Mouse (Mus musculus): ENCODE measurements around the gene Hcn4. TPM values are rescaled to one million over a fixed set of nuclear protein-coding genes. Genes with fewer than 3 reads are reported as not detected.

Gene Hcn4
- polyA plus RNA-seq, 1 experiment from 2014 or later, result 0.26 TPM

DNA sequence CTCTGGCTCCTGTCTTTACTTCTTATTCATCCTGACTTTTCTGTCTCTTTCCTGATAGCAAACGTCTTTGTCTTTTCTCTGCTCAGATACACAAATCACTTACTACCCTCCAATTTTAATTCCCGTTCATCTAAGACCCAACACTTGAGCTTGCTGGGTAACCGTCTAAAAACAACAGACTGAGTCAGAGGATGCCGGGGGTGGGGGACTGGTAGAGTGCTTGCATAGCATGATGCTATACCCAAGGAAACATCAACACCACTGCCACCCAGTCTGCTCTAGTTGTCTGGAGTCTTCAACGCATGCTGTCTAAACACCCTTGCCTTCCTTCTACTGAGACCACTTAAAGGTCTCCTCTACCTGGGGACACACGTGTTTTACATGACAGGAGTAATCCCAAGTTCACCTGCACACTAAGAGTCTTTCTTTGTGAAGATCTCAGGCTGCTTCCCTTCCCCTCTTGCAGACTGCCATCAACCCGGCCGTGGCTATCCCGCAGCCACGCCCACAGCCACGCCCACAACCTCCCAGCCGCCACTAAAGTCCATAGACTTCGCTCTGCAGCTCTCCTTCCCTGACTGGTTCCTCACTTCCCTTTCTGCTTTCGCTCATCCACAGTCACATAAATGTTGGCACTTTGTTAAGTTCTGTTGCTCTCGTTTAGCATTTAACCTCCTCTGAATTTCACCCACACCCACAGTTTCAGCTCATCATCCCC is 17.5 kb upstream of the Hcn4 start:
- DNase-seq (ENCODE audit: low spot score) (peak; percentile 86), ATAC-seq (ENCODE audit: low read depth) (peak; percentile 78; the same call in 1 of the 2 replicates)
- no peak overlapping the region; the same call in 1 of the 2 replicates for H3K27ac ChIP-seq (replicated peaks; ENCODE audit: low read depth, low read length)
- no peaks in the 10 kb centered on the region for H3K36me3 ChIP-seq (ENCODE audit: control insufficient read depth, insufficient read depth, low read length)
- peak overlapping the region; percentile 19 for H3K4me3 ChIP-seq (ENCODE audit: low read depth, low read length)
- no peaks in the 10 kb centered on the region for H3K4me1 ChIP-seq (ENCODE audit: control insufficient read depth, insufficient read depth, low read length)
- 12% methylated on average over 15 of the region's 15 CpGs for WGBS
- H3K9ac ChIP-seq (ENCODE audit: low read depth, low read length), result peak overlapping the region; percentile 32; the same call in 1 of the 2 replicates
- no peaks in the 10 kb centered on the region for H3K27me3 ChIP-seq (replicated peaks; ENCODE audit: control insufficient read depth, insufficient read depth, low read length)
- H3K9me3 ChIP-seq (ENCODE audit: control insufficient read depth, low read length), result no peaks in the 10 kb centered on the region
- peak overlapping the region; percentile 48 for H3K4me2 ChIP-seq (ENCODE audit: low read depth, low read length)

DNA sequence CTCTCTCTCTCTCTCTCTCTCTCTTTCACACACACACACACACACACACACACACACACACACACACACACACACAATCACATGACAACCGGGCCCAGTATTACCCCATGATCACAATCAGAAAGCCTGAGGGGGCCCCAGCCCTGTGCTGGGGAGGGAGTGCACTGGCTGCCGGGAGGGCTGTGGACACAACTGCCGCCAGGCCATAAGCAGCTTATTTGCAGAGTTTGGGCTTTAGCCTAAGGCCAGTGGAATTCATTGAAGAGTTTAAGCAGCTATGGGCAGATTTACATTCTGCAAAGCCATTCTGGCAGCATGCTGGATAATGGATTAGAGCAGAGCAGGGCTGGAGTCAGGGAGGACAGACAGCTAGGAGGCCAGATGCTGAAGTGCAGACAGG is 12.0 kb upstream of the Hcn4 start:
- Histone ChIP-seq H3K27ac (replicated peaks; ENCODE audit: low read depth, low read length) (no peak overlapping the region), H3K27me3 (replicated peaks; ENCODE audit: control insufficient read depth, insufficient read depth, low read length) (no peaks in the 10 kb centered on the region), H3K4me3 (ENCODE audit: low read depth, low read length) (no peak overlapping the region), H3K4me2 (ENCODE audit: low read depth, low read length) (no peak overlapping the region), H3K9ac (ENCODE audit: low read depth, low read length) (0 out of 2 replicates have a peak overlapping the region, but pooled peaks have one; percentile 3), H3K9me3 (ENCODE audit: control insufficient read depth, low read length) (no peaks in the 10 kb centered on the region), H3K4me1 (ENCODE audit: control insufficient read depth, insufficient read depth, low read length) (no peaks in the 10 kb centered on the region), H3K36me3 (ENCODE audit: control insufficient read depth, insufficient read depth, low read length) (no peaks in the 10 kb centered on the region)
- WGBS, result 29% methylated on average over 3 of the region's 3 CpGs
- ATAC-seq (ENCODE audit: low read depth), result no peak; the same call in 1 of the 2 replicates
- DNase-seq (ENCODE audit: low spot score), result peak; percentile 28

DNA sequence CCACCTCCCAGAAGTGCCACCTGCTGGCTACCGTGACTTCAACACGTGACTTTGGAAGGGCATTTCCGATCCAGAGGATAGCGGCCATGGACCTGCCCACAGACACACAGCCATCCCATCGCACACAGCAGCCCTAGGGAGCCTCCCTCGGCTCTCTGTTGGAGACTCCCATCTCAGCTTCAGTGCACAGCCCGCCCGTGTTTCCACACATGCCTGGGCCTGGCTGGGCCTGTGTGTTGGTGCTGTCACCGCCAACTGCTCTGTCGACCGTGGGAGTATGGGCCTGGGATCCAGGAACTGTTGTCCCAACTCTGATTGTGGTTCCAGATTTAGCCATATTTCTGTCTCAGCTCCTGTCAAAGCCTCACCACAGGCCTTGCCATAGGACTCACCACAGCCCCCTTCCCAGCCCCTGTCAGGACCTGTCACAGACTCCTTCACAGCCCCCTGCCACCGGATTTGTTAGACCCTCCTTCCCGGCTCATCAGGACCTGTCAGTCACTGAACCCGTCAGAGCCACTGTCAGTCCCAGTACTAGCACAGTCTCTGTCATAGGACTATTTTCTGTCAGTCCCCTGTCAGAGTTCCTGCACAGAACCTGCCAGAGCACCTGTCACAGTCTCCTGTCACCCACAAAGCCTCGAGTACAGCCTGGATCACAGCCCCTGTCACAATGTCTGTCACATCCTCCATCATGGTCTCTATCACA is 7.5 kb upstream of the Hcn4 start:
- WGBS, result 49% methylated on average over 15 of the region's 15 CpGs
- DNase-seq (ENCODE audit: low spot score), result no peak

DNA sequence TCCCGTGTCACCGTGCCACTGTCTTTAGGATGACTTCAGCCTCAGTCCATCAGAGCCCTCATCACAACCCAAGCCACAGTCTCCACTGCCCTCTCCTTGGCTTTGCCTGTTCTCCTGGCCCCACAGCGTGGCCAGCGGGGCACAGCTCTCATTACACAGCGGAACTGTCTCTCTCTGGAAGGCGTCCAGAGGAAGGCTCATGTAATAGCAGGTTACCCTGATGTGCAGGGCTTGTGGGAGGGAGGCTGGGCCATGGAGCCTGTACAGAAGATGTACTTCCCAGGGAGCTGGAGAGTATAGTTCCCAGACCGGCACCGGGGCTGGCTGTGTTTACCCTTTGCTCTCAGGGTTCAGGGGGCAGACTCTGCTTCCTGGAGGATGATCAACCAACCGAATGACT is 6.8 kb upstream of the Hcn4 start:
- H3K4me3 ChIP-seq (ENCODE audit: low read depth, low read length), result no peak overlapping the region
- no peak overlapping the region for H3K4me2 ChIP-seq (ENCODE audit: low read depth, low read length)
- no peaks in the 10 kb centered on the region for H3K36me3 ChIP-seq (ENCODE audit: control insufficient read depth, insufficient read depth, low read length)
- H3K9ac ChIP-seq (ENCODE audit: low read depth, low read length), result no peak overlapping the region
- H3K9me3 ChIP-seq (ENCODE audit: control insufficient read depth, low read length), result no peaks in the 10 kb centered on the region
- peak; percentile 53 for DNase-seq (ENCODE audit: low spot score)
- H3K27me3 ChIP-seq (replicated peaks; ENCODE audit: control insufficient read depth, insufficient read depth, low read length), result peaks cover 18% of the 10 kb centered on the region
- H3K4me1 ChIP-seq (ENCODE audit: control insufficient read depth, insufficient read depth, low read length), result 0 out of 2 replicates have a peak, but pooled peaks cover 2% of the 10 kb centered on the region
- WGBS, result 45% methylated on average over 9 of the region's 9 CpGs
- no peak overlapping the region for H3K27ac ChIP-seq (replicated peaks; ENCODE audit: low read depth, low read length)
- ATAC-seq (ENCODE audit: low read depth), result peak; percentile 20; the same call in 1 of the 2 replicates

More for the DNA sequence above, 7.5 kb upstream of the Hcn4 start:
- no peak overlapping the region for H3K4me3 ChIP-seq (ENCODE audit: low read depth, low read length)
- H3K27me3 ChIP-seq (replicated peaks; ENCODE audit: control insufficient read depth, insufficient read depth, low read length), result peaks cover 10% of the 10 kb centered on the region
- H3K9ac ChIP-seq (ENCODE audit: low read depth, low read length), result no peak overlapping the region
- H3K4me1 ChIP-seq (ENCODE audit: control insufficient read depth, insufficient read depth, low read length), result no peaks in the 10 kb centered on the region
- no peaks in the 10 kb centered on the region for H3K36me3 ChIP-seq (ENCODE audit: control insufficient read depth, insufficient read depth, low read length)
- H3K4me2 ChIP-seq (ENCODE audit: low read depth, low read length), result no peak overlapping the region
- 0 out of 2 replicates have a peak, but pooled peaks have one; percentile 32 for ATAC-seq (ENCODE audit: low read depth)
- no peaks in the 10 kb centered on the region for H3K9me3 ChIP-seq (ENCODE audit: control insufficient read depth, low read length)
- no peak overlapping the region for H3K27ac ChIP-seq (replicated peaks; ENCODE audit: low read depth, low read length)

DNA sequence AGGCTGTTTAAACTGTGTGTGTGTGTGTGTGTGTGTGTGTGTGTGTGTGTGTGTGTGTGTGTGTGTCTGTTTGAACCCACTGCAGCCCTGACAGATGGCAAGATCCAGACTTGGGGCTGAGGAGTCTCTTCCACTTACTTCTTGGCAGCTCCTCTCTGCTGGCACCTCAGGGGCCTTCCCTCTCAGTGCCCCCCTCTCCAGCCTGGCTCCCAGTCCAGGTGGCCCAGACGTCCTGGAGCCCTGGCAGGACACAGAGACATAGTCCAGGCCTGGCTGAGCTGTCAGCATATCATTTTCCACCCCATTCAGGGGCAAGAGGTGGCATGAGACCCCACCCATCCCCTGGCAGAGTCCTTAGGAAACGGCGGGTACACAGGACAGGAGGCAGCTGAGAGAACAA is 5.5 kb upstream of the Hcn4 start:
- Histone ChIP-seq H3K27ac (replicated peaks; ENCODE audit: low read depth, low read length) (no peak overlapping the region), H3K36me3 (ENCODE audit: control insufficient read depth, insufficient read depth, low read length) (no peaks in the 10 kb centered on the region), H3K9ac (ENCODE audit: low read depth, low read length) (no peak overlapping the region), H3K27me3 (replicated peaks; ENCODE audit: control insufficient read depth, insufficient read depth, low read length) (peaks cover 27% of the 10 kb centered on the region), H3K4me1 (ENCODE audit: control insufficient read depth, insufficient read depth, low read length) (peaks cover 8% of the 10 kb centered on the region; the same call in 1 of the 2 replicates), H3K4me3 (ENCODE audit: low read depth, low read length) (no peak overlapping the region), H3K9me3 (ENCODE audit: control insufficient read depth, low read length) (no peaks in the 10 kb centered on the region), H3K4me2 (ENCODE audit: low read depth, low read length) (no peak overlapping the region)
- WGBS, result 42% methylated on average over 3 of the region's 3 CpGs
- DNase-seq (ENCODE audit: low spot score) (no peak), ATAC-seq (ENCODE audit: low read depth) (no peak)

DNA sequence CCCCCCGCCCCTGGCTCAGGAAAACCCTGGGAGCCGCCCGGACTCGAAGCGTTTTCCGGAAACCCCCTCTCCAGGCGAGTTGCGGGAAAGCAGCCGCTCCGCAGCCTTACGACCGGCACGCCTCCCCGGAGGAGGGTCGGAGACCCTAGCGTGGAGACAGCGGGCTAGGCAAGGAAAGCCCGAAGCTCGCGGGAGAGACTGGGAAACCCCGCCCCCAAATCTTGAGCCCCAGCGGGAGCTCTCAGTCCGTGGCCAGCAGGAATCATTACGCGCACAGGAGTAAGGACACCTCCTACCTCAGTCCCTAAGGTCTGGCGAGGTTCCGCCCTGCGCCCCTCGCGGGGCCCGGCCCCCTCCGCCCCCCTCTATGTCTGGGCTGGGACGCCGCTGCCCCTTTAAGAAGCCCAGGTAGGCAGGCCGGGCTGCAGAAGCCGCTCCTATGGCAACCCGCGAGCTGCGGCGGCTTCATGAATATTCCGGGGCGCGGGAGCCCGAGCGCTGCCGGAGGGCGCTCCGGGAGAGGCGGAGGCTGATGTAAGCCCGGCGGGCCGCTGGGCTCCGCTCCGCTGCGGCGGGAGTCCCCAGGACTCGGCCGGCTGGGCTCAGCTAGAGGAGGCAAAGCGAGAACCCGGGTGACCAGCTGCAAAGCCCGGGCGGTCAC is 651 bp upstream of the Hcn4 start:
- H3K27ac ChIP-seq (replicated peaks; ENCODE audit: low read depth, low read length), result no peak overlapping the region
- H3K4me2 ChIP-seq (ENCODE audit: low read depth, low read length), result peak overlapping the region; percentile 93
- peaks cover 8% of the 10 kb centered on the region; the same call in 1 of the 2 replicates for H3K4me1 ChIP-seq (ENCODE audit: control insufficient read depth, insufficient read depth, low read length)
- H3K9me3 ChIP-seq (ENCODE audit: control insufficient read depth, low read length), result no peaks in the 10 kb centered on the region
- under 1% methylated on average over 42 of the region's 62 CpGs for WGBS
- peaks cover 60% of the 10 kb centered on the region for H3K27me3 ChIP-seq (replicated peaks; ENCODE audit: control insufficient read depth, insufficient read depth, low read length)
- H3K36me3 ChIP-seq (ENCODE audit: control insufficient read depth, insufficient read depth, low read length), result no peaks in the 10 kb centered on the region
- H3K4me3 ChIP-seq (ENCODE audit: low read depth, low read length), result peak overlapping the region; percentile 76
- H3K9ac ChIP-seq (ENCODE audit: low read depth, low read length), result peak overlapping the region; percentile 70
- DNase-seq (ENCODE audit: low spot score), result peak; percentile 90
- ATAC-seq (ENCODE audit: low read depth), result peak; percentile 89

DNA sequence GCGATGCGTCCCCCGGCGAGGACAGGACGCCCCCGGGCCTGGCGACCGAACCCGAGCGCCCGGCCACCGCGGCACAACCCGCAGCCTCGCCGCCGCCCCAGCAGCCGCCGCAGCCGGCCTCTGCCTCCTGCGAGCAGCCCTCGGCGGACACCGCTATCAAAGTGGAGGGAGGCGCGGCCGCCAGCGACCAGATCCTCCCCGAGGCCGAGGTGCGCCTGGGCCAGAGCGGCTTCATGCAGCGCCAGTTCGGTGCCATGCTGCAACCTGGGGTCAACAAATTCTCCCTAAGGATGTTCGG is 655 bp downstream of the Hcn4 start:
- WGBS, result 2% methylated on average over 11 of the region's 35 CpGs
- H3K9ac ChIP-seq (ENCODE audit: low read depth, low read length), result peak overlapping the region; percentile 70
- peaks cover 8% of the 10 kb centered on the region; the same call in 1 of the 2 replicates for H3K4me1 ChIP-seq (ENCODE audit: control insufficient read depth, insufficient read depth, low read length)
- DNase-seq (ENCODE audit: low spot score), result no peak
- no peaks in the 10 kb centered on the region for H3K36me3 ChIP-seq (ENCODE audit: control insufficient read depth, insufficient read depth, low read length)
- H3K9me3 ChIP-seq (ENCODE audit: control insufficient read depth, low read length), result no peaks in the 10 kb centered on the region
- peak overlapping the region; percentile 93 for H3K4me2 ChIP-seq (ENCODE audit: low read depth, low read length)
- no peak overlapping the region for H3K27ac ChIP-seq (replicated peaks; ENCODE audit: low read depth, low read length)
- peak overlapping the region; percentile 76 for H3K4me3 ChIP-seq (ENCODE audit: low read depth, low read length)
- no peak for ATAC-seq (ENCODE audit: low read depth)
- H3K27me3 ChIP-seq (replicated peaks; ENCODE audit: control insufficient read depth, insufficient read depth, low read length), result peaks cover 59% of the 10 kb centered on the region

DNA sequence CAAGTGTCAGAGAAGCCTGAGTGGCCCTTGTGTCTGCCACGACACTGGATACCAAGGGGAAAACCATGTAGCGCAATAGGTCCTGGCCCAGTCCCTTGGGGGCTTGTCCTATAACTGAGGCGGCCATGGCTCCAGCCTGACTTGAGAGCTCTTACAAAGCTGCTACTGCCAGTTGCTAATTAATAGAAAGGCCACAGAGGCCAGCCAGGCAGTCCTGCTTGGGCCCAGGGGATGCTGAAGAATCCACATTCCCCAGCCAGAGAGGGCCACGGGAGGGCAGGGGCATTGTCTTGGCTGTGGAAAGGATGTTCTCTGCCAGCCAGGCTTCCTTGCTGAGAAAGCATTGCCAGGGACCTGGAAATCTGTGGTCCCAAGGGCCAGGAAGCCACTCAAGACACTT is 6.4 kb downstream of the Hcn4 start:
- Histone ChIP-seq H3K4me2 (ENCODE audit: low read depth, low read length) (no peak overlapping the region), H3K4me1 (ENCODE audit: control insufficient read depth, insufficient read depth, low read length) (no peaks in the 10 kb centered on the region), H3K9ac (ENCODE audit: low read depth, low read length) (no peak overlapping the region), H3K36me3 (ENCODE audit: control insufficient read depth, insufficient read depth, low read length) (no peaks in the 10 kb centered on the region), H3K27me3 (replicated peaks; ENCODE audit: control insufficient read depth, insufficient read depth, low read length) (peaks cover 16% of the 10 kb centered on the region), H3K27ac (replicated peaks; ENCODE audit: low read depth, low read length) (no peak overlapping the region), H3K4me3 (ENCODE audit: low read depth, low read length) (no peak overlapping the region), H3K9me3 (ENCODE audit: control insufficient read depth, low read length) (no peaks in the 10 kb centered on the region)
- ATAC-seq (ENCODE audit: low read depth), result no peak
- no peak for DNase-seq (ENCODE audit: low spot score)
- WGBS, result 53% methylated on average over 4 of the region's 4 CpGs
